Mouse (Mus musculus) c-Kit-positive CD71-positive TER-119-negative erythroid progenitor cells, embryonic 14.5 days (primary cell): ENCODE results near the gene Tsg101.
A peak's percentile ranks its signal among the peaks of the same experiment; 100 is the strongest.

ENCODE experiments used
- DNase-seq: peaks from one replicate; pipeline ENCODE4 v3.0.0-alpha.2; 2013; ENCODE audit warnings: low read depth

Tsg101 gene

GRCm38 (mm10) chr7:46876841-46877240 is 42.9 kb downstream of the Tsg101 start:
- DNase-seq, result no peak

- DNase-seq, result no peak
Observed at GRCm38 (mm10) chr7:46871988-46872387, 47.8 kb downstream of the Tsg101 start.

GRCm38 (mm10) chr7:46860996-46861395 is 58.8 kb downstream of the Tsg101 start, which contains the start of gene Ldhc:
TSS of gene Ldhc (plus strand) at chr7:46861203.
- no peak for DNase-seq

DNA sequence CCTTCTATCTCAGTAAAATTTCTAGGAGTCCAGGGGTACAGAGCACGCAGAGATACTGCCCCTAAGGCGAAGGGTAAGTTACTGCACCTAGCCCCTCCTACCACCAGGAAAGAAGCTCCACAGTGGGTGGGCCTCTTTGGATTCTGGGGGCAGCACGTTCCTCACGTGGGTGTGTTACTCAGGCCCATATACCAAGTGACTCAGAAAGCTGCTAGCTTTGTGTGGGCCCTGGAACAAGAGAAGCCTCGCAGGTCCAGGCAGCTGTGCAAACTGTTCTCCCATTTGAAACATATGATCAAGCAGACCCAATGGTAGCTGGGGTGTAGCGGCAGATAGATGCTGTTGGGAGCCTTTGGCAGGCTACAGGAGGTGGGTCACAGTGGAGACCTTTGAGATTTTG is 60.7 kb downstream of the Tsg101 start:
- no peak for DNase-seq

GRCm38 (mm10) chr7:46857436-46857835 is 62.3 kb downstream of the Tsg101 start:
- DNase-seq, result no peak

- no peak for DNase-seq
Observed at GRCm38 (mm10) chr7:46855866-46856560, 63.8 kb downstream of the Tsg101 start.

DNA sequence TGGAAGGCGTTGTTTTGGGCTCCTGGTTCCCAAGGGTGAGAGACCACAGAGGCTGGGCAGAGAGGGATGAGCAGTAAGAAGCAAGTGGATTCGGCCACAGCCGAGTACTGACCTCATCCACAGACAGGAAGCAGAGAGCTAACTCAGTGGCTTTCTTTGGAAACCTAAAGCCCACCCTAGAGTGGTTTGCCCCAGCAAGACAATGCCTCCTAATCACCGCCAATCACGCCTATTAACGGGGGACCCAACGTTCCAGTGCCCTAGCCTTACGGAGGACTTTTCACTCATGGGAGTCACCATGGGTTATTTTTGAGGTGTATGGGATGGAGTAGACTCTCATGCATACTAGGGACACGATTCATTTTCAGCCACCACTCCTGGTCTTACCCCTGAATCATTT is 66.4 kb downstream of the Tsg101 start:
- no peak for DNase-seq

- no peak for DNase-seq
Observed at GRCm38 (mm10) chr7:46852666-46853065, 67.1 kb downstream of the Tsg101 start.

DNA sequence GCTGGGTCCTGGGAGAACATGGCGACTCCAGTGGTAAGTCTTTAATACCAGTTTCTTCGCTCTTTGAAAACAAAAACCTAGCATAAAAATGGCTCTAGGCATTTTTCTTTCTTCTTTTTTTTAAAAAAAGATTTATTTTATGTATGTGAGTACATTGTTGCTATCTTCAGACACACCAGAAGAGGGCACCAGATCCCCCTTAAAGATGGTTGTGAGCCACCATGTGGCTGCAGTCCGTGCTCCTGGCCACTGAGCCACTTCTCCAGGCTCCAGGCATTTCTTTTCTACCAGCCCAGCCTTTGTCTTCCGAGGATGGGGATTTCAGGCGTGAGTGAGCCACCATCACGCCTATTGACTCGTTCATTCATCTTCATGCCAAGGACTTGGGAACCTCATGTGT is 68.7 kb downstream of the Tsg101 start:
- no peak for DNase-seq

- no peak for DNase-seq
Observed at GRCm38 (mm10) chr7:46849287-46849686, 70.5 kb downstream of the Tsg101 start.

GRCm38 (mm10) chr7:46846486-46847244 is 73.1 kb downstream of the Tsg101 start:
- DNase-seq, result peak; percentile 62

GRCm38 (mm10) chr7:46845978-46846485 is 73.7 kb downstream of the Tsg101 start:
- no peak for DNase-seq

GRCm38 (mm10) chr7:46845211-46845977 is 74.4 kb downstream of the Tsg101 start:
- peak; percentile 70 for DNase-seq

- no peak for DNase-seq
Observed at GRCm38 (mm10) chr7:46843576-46843975, 76.2 kb downstream of the Tsg101 start.

- no peak for DNase-seq
Observed at GRCm38 (mm10) chr7:46842278-46842677, 77.5 kb downstream of the Tsg101 start.

DNA sequence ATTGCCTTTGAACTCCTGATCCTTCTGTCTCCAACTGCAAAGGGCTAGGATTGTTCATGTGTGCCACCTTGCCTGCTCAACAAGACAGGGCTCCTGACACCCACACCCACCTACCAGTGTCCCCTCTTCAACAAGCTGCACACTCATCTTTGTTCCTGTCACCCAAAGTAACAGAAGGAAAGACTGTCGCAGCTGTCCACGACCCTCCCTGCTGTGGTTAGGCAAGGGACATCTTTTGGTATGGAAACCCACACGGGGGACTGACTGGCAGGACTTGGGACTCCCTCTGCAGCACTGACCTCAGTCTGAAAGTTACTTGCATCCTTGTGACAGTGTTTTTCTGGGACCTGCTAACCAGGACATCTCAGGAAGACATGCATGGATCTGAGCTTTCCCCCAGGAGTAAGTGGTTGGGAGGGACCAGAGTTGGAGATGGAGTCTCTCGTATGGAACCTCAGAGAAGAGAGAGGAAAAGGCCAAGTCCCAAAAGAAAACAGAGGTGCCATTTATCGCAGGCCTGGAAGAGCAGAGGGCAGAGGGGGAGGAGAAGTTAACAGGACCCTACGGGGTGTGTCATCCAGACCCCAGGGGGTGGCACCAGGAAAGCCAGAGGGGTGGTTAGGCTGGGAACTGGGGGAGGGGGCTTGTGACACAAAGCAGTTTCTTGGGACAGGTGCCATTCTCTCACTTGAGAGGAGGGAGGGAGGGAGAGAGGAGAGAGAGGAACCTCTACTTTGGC is 78.8 kb downstream of the Tsg101 start, which contains the start of gene Ldha:
TSS of gene Ldha (plus strand) at position 689 of the 739 bp plus-strand sequence.
- no peak for DNase-seq

DNA sequence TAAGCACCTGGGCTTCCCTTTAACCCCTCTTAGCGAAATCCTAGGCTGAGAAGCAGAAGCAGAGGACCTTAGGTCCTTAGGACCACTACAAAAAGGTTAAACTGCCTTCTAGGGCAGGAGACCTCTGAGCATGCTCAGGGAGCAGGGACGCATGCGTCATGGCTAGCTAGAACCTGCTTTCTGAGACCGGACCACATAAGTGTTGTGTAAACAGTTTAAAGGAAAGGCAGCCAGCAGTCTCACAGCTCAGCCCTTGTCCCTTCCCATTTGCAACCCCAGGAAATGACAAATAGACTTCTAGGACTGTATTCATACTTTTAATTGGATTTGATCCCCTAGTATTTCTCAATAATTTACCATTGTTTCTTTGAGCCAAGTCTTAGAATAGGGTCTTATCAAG is 79.4 kb downstream of the Tsg101 start:
- no peak for DNase-seq

GRCm38 (mm10) chr7:46839861-46840260 is 79.9 kb downstream of the Tsg101 start:
- no peak for DNase-seq

DNA sequence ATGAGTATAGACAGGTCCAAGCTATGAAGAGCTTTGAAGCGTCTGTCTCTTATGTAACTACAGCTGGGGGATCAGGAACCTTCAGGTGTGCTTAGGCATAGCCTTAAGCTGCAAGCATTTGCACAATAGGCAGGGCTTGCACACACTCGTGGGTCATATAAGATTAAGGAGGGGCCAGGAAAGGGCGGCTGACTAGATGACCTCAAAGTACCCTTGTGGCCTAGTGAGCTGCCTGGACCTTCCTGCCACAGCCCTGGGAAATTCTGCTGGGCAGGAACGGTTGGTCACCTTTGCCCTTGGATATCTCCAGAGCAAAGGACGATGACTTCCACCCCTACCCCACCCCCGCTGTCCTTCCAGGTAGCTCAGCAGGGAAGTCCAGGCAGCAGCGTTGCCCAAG is 80.3 kb downstream of the Tsg101 start:
- DNase-seq, result no peak
